Mouse (Mus musculus) spleen, postnatal 14 days (tissue): Measurements from ENCODE around the gene Stim1.
"Not testable (repeated sequence)": the region's sequence is repeated elsewhere in the genome, so short reads cannot be mapped to it uniquely, and the experiment has no call there.

Experiments used
- DNase-seq, 2 experiments: peaks; one replicate each; pipeline ENCODE4 v3.0.0; 2021 to 2022; ENCODE audit warnings: low spot score in 2 of 2

Stim1 gene

GRCm38 (mm10) chr7:102361297-102361696, 93.7 kb downstream of the Stim1 start:
- no peak for DNase-seq

DNA sequence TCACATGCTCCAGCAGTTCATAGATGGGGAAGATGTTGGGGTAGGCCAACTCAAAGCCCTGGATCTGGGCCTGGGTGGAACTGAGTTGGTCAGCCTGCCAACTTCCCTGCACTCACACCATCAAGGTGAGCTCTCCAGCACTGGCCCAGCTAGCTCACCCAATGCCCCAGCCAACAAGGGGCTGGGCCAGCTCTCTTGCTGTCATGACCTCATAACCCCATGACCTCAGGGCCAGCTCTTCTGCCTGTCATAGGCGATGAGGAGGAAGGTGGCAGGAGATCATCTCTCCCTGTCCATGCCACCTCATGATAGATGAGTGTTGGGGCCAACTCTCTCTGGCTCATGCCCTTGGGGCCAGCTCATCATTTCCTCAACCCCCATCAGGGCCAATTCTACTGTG, 96.2 kb downstream of the Stim1 start:
- no peak for DNase-seq

DNA sequence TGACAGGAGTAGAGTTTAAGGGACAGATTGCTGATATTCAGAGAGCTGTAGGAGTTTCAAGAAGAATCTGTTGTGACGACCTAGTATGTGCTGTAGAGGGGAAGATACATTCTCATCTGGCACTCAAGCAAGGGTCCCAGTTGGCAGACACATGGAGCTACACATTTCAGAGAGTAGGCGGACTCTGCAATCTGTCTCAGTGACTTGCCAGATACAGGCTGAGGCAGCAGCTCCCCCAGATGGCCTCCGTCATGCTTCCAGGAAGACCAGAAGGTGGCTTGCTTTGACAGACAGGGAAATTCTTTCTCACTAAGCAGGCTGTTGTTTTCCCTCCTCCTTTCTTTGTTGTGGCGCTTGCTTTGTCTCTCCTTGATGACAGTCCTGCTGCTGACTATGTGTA, 102.1 kb downstream of the Stim1 start:
- no peak for DNase-seq

- DNase-seq, result no peak
Observed at GRCm38 (mm10) chr7:102370526-102370925, 102.9 kb downstream of the Stim1 start.

DNA sequence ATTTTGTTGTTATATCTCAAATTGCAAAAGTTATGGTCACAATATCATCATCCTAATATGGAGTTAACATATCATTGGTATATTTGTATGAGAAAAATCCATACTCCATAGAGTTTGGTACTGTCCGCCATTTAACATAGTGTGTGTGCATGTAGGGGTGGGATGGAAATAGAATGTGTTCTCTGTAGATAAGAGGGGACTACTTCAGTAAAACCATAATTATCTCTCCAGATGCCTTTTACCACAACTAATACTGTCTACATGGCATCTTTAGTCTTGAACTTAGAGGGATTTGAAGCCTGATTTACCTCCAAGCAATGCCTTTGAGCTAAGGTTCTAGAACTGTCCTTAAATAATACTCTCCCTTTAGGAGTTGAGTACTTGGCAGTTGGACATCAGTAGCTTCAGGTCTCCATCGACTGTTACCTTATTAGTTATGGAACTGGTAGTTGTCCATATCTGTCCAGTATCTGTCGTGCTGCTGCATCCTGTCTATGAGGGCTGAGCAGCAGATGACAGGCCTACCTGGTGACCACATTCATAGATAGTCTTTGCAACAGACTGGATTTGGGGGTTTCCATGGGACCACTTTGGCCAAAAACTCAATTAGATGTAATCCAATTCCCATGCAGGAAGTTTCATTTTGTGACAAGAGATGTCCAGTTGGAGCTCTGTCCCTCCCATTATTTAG, 105.9 kb downstream of the Stim1 start:
- DNase-seq, result no peak

- DNase-seq, result no peak
Observed at GRCm38 (mm10) chr7:102383221-102383620, 115.6 kb downstream of the Stim1 start.

DNA sequence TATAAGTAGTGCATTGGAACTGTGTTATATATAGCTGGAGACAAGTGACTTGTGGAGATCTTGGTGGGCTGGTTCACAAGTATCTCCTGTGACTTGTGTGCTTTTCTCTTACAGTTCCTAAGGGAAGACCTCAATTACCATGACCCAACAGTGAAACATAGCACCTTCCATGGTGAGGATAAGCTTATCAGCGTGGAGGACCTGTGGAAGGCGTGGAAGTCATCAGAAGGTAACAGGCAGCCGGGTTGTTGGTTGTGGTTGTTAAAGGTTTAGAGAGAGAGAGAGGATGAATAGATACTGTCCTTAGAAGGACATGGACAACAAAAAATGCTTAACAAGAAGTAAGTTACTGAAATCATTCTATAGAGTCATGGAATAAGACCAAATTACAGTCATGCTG, 118.4 kb downstream of the Stim1 start:
- DNase-seq, result no peak

- no peak for DNase-seq
Observed at GRCm38 (mm10) chr7:102389082-102389481, 121.5 kb downstream of the Stim1 start.

DNA sequence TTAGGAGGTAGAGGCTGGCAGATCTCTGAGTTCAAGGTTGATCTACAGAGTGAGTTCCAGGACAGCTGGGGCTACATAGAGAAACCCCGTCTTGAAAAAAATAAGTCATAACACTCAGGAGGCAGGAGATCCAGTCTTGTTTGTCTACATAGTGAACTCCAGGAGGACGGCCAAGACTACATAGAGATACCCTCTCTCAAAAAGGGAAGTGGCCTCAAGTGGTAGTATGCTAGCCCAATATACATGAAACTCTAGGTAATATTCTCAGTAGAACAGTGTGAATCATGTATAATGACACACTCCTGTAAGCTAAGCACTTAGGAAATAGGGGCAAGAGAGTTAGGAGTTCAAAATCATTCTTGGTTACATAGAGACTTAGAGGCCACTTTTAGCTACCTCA, 126.3 kb downstream of the Stim1 start:
- DNase-seq, result no peak

- DNase-seq, result no peak
Observed at GRCm38 (mm10) chr7:102395894-102396293, 128.3 kb downstream of the Stim1 start.

GRCm38 (mm10) chr7:102396331-102396730, 128.7 kb downstream of the Stim1 start:
- DNase-seq, result no peak

DNA sequence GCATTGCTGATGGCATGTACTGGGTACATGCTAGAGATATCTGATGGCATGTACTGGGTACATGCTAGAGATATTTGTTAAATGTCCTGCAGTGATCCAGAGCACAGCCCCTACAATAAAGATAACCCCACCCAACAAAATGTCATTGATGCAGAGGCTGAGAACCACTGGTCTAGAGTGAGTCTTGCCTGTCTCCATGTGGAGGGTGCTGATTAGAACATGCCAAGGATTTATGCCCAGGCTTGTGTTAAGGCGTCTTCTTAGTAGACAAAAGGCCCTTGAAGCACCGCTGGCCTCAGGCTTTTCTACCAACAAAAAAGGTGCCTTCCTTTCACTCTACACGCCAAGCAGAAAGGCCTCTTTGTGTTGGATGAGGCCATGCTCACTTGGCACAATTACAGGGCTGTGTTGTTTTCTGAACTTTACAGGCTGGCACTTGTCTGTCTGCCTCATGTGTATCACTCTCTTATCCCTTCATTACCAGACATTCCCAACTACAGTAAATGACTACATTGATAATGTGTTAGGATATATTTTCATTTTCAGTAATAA, 131.7 kb downstream of the Stim1 start:
- DNase-seq, result no peak

- DNase-seq, result no peak
Observed at GRCm38 (mm10) chr7:102404118-102404517, 136.5 kb downstream of the Stim1 start.

GRCm38 (mm10) chr7:102407440-102407839, 139.8 kb downstream of the Stim1 start:
- no peak for DNase-seq

GRCm38 (mm10) chr7:102415272-102415671, 147.7 kb downstream of the Stim1 start:
- DNase-seq, result not testable (repeated sequence)

DNA sequence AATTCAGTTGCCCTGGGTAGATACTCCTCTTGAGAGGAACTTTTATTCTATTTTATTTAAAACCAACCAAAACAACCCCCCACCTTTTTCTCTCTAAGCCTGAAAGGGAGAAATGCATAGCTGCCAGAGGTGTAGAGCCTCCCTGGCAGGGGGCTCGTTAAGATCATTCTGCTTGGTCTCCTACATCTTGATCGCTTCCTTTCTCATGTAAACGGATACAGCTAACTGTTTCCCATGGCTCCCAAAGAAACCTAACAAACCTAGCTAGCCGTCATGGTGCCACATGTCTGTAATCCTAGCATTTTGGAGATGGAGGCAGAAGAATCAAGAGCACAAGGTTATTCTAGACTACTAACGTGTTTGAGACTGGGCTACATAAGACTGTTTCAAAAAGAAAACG, 148.2 kb downstream of the Stim1 start:
- DNase-seq, result no peak

- peak in 1 of 2 experiments; percentile 27 for DNase-seq
Observed at GRCm38 (mm10) chr7:102417398-102417797, 149.8 kb downstream of the Stim1 start.

DNA sequence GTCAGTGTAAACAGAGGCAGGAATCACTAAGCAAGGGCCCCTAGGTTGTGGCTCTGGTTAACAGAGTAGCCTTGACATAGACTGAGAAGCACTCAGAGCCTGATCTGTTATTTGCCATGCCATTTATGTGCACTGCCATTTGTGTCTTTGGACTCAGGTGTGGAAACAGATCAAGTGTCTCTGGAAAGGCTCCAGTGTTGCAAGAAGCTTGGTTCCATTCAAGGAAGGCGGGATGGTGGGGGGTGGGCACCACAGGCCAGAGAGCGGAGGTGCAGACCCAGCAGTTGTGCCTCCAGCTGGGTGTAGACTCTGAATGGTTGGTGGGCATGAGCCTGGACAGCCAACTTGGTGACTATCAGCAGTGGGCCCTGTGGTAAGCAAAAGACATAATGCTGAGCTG, 154.4 kb downstream of the Stim1 start:
- no peak for DNase-seq

DNA sequence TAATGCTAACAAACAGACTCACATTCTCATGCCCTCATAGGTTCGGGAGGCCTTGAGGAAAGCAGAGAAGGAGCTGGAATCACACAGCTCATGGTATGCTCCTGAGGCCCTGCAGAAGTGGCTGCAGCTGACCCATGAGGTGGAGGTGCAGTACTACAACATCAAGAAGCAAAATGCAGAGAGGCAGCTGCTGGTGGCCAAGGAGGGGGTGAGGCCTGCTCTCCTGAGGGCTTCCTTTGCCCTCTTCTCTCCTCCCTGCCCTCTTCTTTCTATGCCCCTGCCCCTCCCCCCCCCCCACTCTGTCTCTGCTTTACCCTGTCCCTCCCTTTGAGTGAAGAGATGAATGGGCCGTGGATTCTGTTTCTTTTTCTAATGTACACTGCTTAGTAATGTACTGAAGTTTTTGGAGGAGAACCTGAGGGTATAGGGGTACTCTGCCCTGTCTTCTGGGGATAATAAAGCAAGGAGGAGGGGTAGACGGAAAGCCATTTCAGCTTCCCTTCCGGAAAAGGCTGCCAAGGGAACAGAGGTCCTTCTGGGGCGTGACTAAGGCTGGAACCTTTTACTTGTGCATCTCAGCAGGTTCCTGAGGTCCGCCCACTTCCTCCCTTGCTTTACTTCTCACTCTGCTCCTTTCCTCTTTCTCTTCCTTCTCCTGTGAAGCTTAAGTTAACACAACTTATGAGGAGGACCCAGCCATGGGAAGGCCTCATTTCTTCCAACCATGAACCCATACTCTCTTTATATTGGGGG, 158.5 kb downstream of the Stim1 start:
- DNase-seq, result no peak

- no peak for DNase-seq
Observed at GRCm38 (mm10) chr7:102434344-102434743, 166.7 kb downstream of the Stim1 start.

DNA sequence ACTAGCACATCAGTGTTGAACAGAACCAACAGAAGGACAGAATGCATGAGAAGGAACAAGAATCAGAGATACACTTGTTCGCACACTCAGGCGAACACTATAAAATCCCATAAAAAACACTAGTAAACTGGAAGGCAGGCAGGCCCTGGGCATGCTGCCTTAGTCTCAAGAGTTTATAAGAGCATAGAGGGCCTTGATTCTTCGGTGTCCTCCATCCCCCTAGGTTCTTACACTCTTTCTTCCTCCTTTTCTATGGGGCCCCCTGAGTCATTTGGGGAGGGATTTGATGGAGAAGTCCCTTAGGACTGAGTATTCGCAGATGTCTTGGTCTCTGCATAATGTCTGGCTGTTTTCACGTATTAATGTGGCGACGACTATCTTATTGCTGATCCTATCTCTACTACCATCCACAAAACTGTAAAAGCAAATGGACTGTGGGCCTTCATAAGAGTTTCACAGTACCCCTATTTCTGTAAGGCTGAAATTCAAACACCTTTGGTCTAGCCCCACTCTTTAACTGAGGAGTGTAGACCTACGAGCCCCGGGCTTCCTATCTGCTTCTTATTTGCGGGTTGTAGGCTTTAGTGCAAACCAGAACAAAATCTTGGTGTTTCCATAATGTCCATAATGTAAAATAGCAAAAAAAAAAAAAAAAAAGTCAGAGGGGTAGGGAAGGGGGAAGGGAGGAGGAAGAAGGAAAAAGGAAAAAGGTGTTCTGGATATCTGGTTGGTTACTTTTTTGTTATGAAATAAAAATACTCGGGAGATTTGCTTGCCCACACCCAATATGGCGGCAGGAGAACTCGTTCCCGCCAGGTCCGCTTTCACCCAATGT, 173.4 kb downstream of the Stim1 start:
- no peak for DNase-seq
